Mouse (Mus musculus): ENCODE results near the gene Hook1. TPM values are rescaled to one million over a fixed set of nuclear protein-coding genes. Genes with fewer than 3 reads are reported as not detected.

Gene Hook1
- polyA plus RNA-seq (2011; ENCODE audit: insufficient read depth, insufficient read length, low read depth, missing spikeins) = 127 and 131 TPM in 2 replicates

DNA sequence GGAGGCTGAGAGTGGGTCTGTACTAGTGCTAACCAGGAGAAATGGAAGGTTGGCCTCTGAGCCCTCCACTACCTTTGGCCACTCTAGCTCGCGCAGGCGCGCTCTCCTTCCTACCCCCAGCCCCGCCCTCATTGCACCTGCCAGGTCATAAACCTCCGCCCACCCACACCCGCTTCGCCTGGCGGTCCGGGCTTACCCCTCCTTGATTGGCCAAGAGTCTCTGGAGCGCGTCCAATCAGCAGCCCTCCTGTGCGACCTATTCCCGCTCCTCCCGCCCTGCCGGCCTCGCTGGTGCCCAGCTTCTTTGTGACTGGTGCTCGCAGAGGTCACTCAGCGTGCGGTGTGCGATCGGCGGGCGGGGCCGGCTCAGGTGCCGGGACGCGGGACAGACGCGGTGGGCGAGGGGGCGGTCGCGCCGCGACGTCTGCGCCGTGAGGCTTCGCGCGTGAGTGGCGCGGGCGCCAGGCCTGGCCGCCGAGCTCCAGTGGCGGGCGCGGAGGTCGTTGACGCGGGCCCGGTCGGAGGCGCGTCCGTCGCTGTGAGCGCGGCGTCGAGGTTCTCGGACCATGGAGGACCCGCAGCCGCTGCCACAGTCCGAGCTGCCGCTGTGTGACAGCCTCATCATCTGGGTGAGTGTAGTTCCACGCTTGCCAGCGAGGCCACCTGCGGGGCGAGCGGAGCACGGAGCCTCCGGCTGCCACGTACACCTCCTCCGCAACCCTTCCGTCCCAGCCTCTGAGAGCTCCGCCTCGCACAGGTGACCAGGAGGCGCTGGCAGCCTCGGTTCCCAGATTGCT is at the start of gene Hook1:
Hook1 (plus strand) TSS at position 313 of the 797 bp plus-strand sequence.
- no peaks in the 10 kb centered on the region for H3K27me3 ChIP-seq (ENCODE audit: control insufficient read depth, insufficient read depth, low read length, poor library complexity, severe bottlenecking)
- peak; percentile 88 for TF ChIP-seq POLR2A (IDR thresholded peaks at IDR 0.05; ENCODE audit: insufficient read depth, low read length)
- no peak for TF ChIP-seq CTCF (IDR thresholded peaks at IDR 0.05; ENCODE audit: low read depth, low read length)
- TF ChIP-seq EP300 (IDR thresholded peaks at IDR 0.05; ENCODE audit: insufficient read depth, low read depth, low read length) = 0 out of 2 replicates have a peak, but pooled peaks have one; percentile 12
- H3K9ac ChIP-seq (ENCODE audit: low read depth, poor library complexity, severe bottlenecking) = peak within 1 kb of the TSS; percentile 52
- H3K4me3 ChIP-seq (ENCODE audit: low read depth, low read length) = peak within 1 kb of the TSS; percentile 88
- no peaks in the 10 kb centered on the region for H3K9me3 ChIP-seq (replicated peaks; ENCODE audit: control insufficient read depth, insufficient read depth, low read length, poor library complexity, severe bottlenecking)
- peak within 1 kb of the TSS; percentile 48; the same call in 1 of the 2 replicates for H3K27ac ChIP-seq (ENCODE audit: insufficient read depth, low read length)
- H3K4me1 ChIP-seq (ENCODE audit: control insufficient read depth, insufficient read depth, low read length) = no peaks in the 10 kb centered on the region
- no peaks in the 10 kb centered on the region for H3K36me3 ChIP-seq (ENCODE audit: control insufficient read depth, insufficient read depth, low read length, poor library complexity, severe bottlenecking)

DNA sequence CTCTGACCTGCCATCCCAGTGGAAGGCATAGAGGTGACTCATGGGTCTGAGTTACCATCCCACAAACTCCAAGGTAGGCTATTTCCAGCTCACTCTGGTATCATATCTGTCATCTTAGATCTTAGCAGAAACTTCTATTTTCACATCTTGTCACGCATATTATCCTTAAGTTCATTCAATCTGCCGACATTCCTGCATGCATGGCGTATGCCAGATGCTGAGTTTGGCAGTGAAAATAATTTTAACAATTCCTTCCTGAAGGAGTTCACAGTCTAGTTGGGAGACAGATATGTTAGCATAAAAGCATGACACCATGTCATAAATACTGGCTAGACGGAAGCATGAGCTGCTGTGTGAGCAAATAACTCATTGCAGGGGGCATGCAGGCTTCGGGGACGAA is 49.3 kb upstream of the Hook1 start:
- H3K36me3 ChIP-seq (ENCODE audit: control insufficient read depth, insufficient read depth, low read length, poor library complexity, severe bottlenecking) = no peaks in the 10 kb centered on the region
- no peaks in the 10 kb centered on the region for H3K4me1 ChIP-seq (ENCODE audit: control insufficient read depth, insufficient read depth, low read length)
- H3K9ac ChIP-seq (ENCODE audit: low read depth, poor library complexity, severe bottlenecking) = no peak overlapping the region
- TF ChIP-seq POLR2A (IDR thresholded peaks at IDR 0.05; ENCODE audit: insufficient read depth, low read length) (no peak), EP300 (IDR thresholded peaks at IDR 0.05; ENCODE audit: insufficient read depth, low read depth, low read length) (no peak), CTCF (IDR thresholded peaks at IDR 0.05; ENCODE audit: low read depth, low read length) (no peak)
- H3K9me3 ChIP-seq (replicated peaks; ENCODE audit: control insufficient read depth, insufficient read depth, low read length, poor library complexity, severe bottlenecking) = no peaks in the 10 kb centered on the region
- no peak overlapping the region for H3K27ac ChIP-seq (ENCODE audit: insufficient read depth, low read length)
- no peak overlapping the region for H3K4me3 ChIP-seq (ENCODE audit: low read depth, low read length)
- H3K27me3 ChIP-seq (ENCODE audit: control insufficient read depth, insufficient read depth, low read length, poor library complexity, severe bottlenecking) = no peaks in the 10 kb centered on the region

- Histone ChIP-seq H3K27ac (ENCODE audit: insufficient read depth, low read length) (no peak overlapping the region), H3K4me3 (ENCODE audit: low read depth, low read length) (no peak overlapping the region), H3K4me1 (ENCODE audit: control insufficient read depth, insufficient read depth, low read length) (no peaks in the 10 kb centered on the region), H3K27me3 (ENCODE audit: control insufficient read depth, insufficient read depth, low read length, poor library complexity, severe bottlenecking) (no peaks in the 10 kb centered on the region), H3K9me3 (replicated peaks; ENCODE audit: control insufficient read depth, insufficient read depth, low read length, poor library complexity, severe bottlenecking) (no peaks in the 10 kb centered on the region), H3K36me3 (ENCODE audit: control insufficient read depth, insufficient read depth, low read length, poor library complexity, severe bottlenecking) (no peaks in the 10 kb centered on the region), H3K9ac (ENCODE audit: low read depth, poor library complexity, severe bottlenecking) (no peak overlapping the region)
- TF ChIP-seq CTCF (IDR thresholded peaks at IDR 0.05; ENCODE audit: low read depth, low read length) (no peak), POLR2A (IDR thresholded peaks at IDR 0.05; ENCODE audit: insufficient read depth, low read length) (no peak)
These were observed 46.6 kb upstream of the Hook1 start for GRCm38 (mm10) chr4:95920448-95920847.

- Histone ChIP-seq H3K27ac (ENCODE audit: insufficient read depth, low read length) (no peak overlapping the region), H3K4me3 (ENCODE audit: low read depth, low read length) (no peak overlapping the region)
- TF ChIP-seq EP300 (IDR thresholded peaks at IDR 0.05; ENCODE audit: insufficient read depth, low read depth, low read length) (no peak), CTCF (IDR thresholded peaks at IDR 0.05; ENCODE audit: low read depth, low read length) (peak; percentile 80), POLR2A (IDR thresholded peaks at IDR 0.05; ENCODE audit: insufficient read depth, low read length) (no peak)
These were observed 42.5 kb upstream of the Hook1 start for GRCm38 (mm10) chr4:95924210-95925184.

DNA sequence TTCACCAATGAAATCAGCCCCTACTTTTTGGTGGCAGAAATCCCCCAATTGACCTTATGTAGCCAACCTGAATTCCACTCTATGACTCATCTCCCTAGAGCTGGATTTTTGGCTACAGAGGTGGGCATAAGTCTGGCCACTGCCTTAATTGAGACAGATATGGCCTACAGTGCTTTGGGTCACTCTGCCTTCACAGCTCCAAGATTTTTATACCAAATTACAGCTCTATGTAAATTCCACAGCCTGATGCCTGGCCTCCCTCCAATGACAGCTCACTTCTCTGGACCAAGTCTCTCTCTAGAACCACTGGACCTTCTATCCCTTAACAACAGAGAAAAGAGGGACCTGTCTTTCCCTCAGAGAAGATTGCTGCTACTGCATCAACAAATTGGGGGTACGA is 38.2 kb upstream of the Hook1 start:
- TF ChIP-seq EP300 (IDR thresholded peaks at IDR 0.05; ENCODE audit: insufficient read depth, low read depth, low read length) (no peak), CTCF (IDR thresholded peaks at IDR 0.05; ENCODE audit: low read depth, low read length) (no peak), POLR2A (IDR thresholded peaks at IDR 0.05; ENCODE audit: insufficient read depth, low read length) (no peak)

More at GRCm38 (mm10) chr4:95924210-95925184, 42.5 kb upstream of the Hook1 start:
- H3K4me1 ChIP-seq (ENCODE audit: control insufficient read depth, insufficient read depth, low read length) = no peaks in the 10 kb centered on the region
- no peaks in the 10 kb centered on the region for H3K36me3 ChIP-seq (ENCODE audit: control insufficient read depth, insufficient read depth, low read length, poor library complexity, severe bottlenecking)
- H3K27me3 ChIP-seq (ENCODE audit: control insufficient read depth, insufficient read depth, low read length, poor library complexity, severe bottlenecking) = no peaks in the 10 kb centered on the region
- H3K9me3 ChIP-seq (replicated peaks; ENCODE audit: control insufficient read depth, insufficient read depth, low read length, poor library complexity, severe bottlenecking) = no peaks in the 10 kb centered on the region
- H3K9ac ChIP-seq (ENCODE audit: low read depth, poor library complexity, severe bottlenecking) = no peak overlapping the region

More for the DNA sequence above, 38.2 kb upstream of the Hook1 start:
- Histone ChIP-seq H3K4me3 (ENCODE audit: low read depth, low read length) (no peak overlapping the region), H3K4me1 (ENCODE audit: control insufficient read depth, insufficient read depth, low read length) (no peaks in the 10 kb centered on the region), H3K9me3 (replicated peaks; ENCODE audit: control insufficient read depth, insufficient read depth, low read length, poor library complexity, severe bottlenecking) (no peaks in the 10 kb centered on the region), H3K36me3 (ENCODE audit: control insufficient read depth, insufficient read depth, low read length, poor library complexity, severe bottlenecking) (no peaks in the 10 kb centered on the region), H3K27ac (ENCODE audit: insufficient read depth, low read length) (no peak overlapping the region), H3K9ac (ENCODE audit: low read depth, poor library complexity, severe bottlenecking) (no peak overlapping the region), H3K27me3 (ENCODE audit: control insufficient read depth, insufficient read depth, low read length, poor library complexity, severe bottlenecking) (no peaks in the 10 kb centered on the region)

Data from ES-Bruce4 (cell line).